Mouse (Mus musculus) intestine, embryonic 15.5 days (tissue): ENCODE measurements at regions not wholly inside any gene's neighbourhood (a gene's known extent, or its start where the extent isn't known, plus 50 kb on each side); places are given as distances from the start of the nearest gene placed in this dataset.

Experiments
- ATAC-seq: fragments of 200-750 bp; cut with Nextera tagmentation; 2 replicates; pipeline ENCODE4 v1.8.0; 2017; ENCODE audit warnings: moderate TSS enrichment, moderate library complexity
- H3K27ac ChIP-seq: fragments of 300-500 bp; sonication (generic); 2 replicates; pipeline ENCODE4 v1.5.1; 2015; ENCODE audit warnings: mild to moderate bottlenecking, inconsistent platforms
- H3K27me3 ChIP-seq: fragments of 300-500 bp; sonication (generic); replicated peaks from 2 replicates; pipeline ENCODE4 v1.6.1; 2015; ENCODE audit warnings: inconsistent platforms
- H3K36me3 ChIP-seq: fragments of 300-500 bp; sonication (generic); 2 replicates; pipeline ENCODE4 v1.6.1; 2015; ENCODE audit warnings: inconsistent platforms
- H3K4me1 ChIP-seq: fragments of 300-500 bp; sonication (generic); replicated peaks from 2 replicates; pipeline ENCODE4 v1.6.1; 2015; ENCODE audit warnings: inconsistent platforms
- H3K4me2 ChIP-seq: fragments of 300-500 bp; sonication (generic); replicated peaks from 2 replicates; pipeline ENCODE4 v1.6.1; 2015; ENCODE audit warnings: mild to moderate bottlenecking, inconsistent platforms
- H3K4me3 ChIP-seq: fragments of 300-500 bp; sonication (generic); replicated peaks from 2 replicates; pipeline ENCODE4 v1.5.1; 2015; ENCODE audit warnings: inconsistent platforms
- H3K9ac ChIP-seq: fragments of 300-500 bp; sonication (generic); 2 replicates; pipeline ENCODE4 v1.6.1; 2015; ENCODE audit warnings: inconsistent platforms
- H3K9me3 ChIP-seq: fragments of 300-500 bp; sonication (generic); 2 replicates; pipeline ENCODE4 v1.6.1; 2016; ENCODE audit warnings: inconsistent platforms
- WGBS: fragments of 180-500 bp; shearing (Covaris S2); methylation state at CpG from one replicate; pipeline ENCODE4 v1.1.7; 2015; 5-methylcytosine and 5-hydroxymethylcytosine counted together

GRCm38 (mm10) chr16:78247189-78247588, 54.1 kb upstream of the Cxadr start:
- WGBS: 78% methylated on average over 3 of the region's 3 CpGs
- no peak for ATAC-seq
- no peaks in the 10 kb centered on the region for H3K9me3 ChIP-seq

GRCm38 (mm10) chr16:78242678-78243077, 58.6 kb upstream of the Cxadr start:
- 35% methylated on average over 3 of the region's 3 CpGs for WGBS
- no peak overlapping the region for H3K4me2 ChIP-seq

More at GRCm38 (mm10) chr16:78247189-78247588, 54.1 kb upstream of the Cxadr start:
- Histone ChIP-seq H3K27ac (no peak overlapping the region), H3K9ac (no peak overlapping the region), H3K4me3 (no peak overlapping the region), H3K27me3 (no peaks in the 10 kb centered on the region), H3K4me1 (no peaks in the 10 kb centered on the region; the same call in 1 of the 2 replicates), H3K4me2 (no peak overlapping the region), H3K36me3 (no peaks in the 10 kb centered on the region)

GRCm38 (mm10) chr16:78240152-78240551, 61.1 kb upstream of the Cxadr start:
- ATAC-seq: peak; percentile 52
- 74% methylated on average over 4 of the region's 4 CpGs for WGBS
- no peak overlapping the region for H3K4me2 ChIP-seq
- H3K27me3 ChIP-seq: no peaks in the 10 kb centered on the region
- H3K4me3 ChIP-seq: no peak overlapping the region
- peaks cover 3% of the 10 kb centered on the region for H3K4me1 ChIP-seq
- H3K9ac ChIP-seq: no peak overlapping the region
- no peaks in the 10 kb centered on the region for H3K36me3 ChIP-seq
- H3K9me3 ChIP-seq: no peaks in the 10 kb centered on the region
- H3K27ac ChIP-seq: no peak overlapping the region

More at GRCm38 (mm10) chr16:78242678-78243077, 58.6 kb upstream of the Cxadr start:
- Histone ChIP-seq H3K36me3 (no peaks in the 10 kb centered on the region), H3K4me3 (no peak overlapping the region), H3K9me3 (no peaks in the 10 kb centered on the region), H3K4me1 (peaks cover 3% of the 10 kb centered on the region), H3K9ac (no peak overlapping the region), H3K27me3 (no peaks in the 10 kb centered on the region), H3K27ac (no peak overlapping the region)
- no peak for ATAC-seq

DNA sequence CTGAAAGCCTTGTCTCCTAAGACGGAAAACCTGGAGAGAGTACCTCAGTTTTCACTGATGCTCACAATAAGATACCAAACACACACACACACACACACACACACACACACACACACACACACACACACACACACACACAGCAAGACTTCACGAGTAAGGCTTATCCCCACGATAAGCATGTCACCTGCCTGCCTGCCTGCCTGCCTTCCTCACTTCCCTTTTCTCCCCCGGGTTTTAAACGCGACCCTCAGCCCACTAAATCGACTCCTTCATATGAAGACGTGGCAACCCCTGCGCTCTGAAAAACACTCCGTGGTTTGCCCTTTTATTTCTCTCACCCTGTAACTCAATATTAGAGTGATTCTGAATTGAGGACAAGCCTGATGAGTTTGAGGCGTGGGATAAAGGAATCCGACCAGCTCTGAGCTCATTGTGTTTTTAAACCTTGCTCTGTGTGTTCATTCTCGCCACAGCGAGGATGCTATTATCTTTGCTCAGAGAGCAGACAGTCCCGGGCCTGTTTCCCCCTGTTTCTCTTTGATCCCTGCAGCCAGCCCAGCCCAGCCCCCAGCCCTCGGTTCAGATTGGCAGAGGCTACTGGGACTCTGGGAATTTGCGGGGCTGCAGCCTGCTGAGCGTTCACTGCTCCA, 63.1 kb upstream of the Cxadr start:
- H3K4me1 ChIP-seq: peaks cover 3% of the 10 kb centered on the region
- no peaks in the 10 kb centered on the region for H3K9me3 ChIP-seq
- 2% methylated on average over 18 of the region's 18 CpGs for WGBS
- no peaks in the 10 kb centered on the region for H3K36me3 ChIP-seq
- no peaks in the 10 kb centered on the region for H3K27me3 ChIP-seq
- H3K4me2 ChIP-seq: peak overlapping the region; percentile 75
- 0 out of 2 replicates have a peak overlapping the region, but pooled peaks have one; percentile 15 for H3K9ac ChIP-seq
- no peak overlapping the region for H3K27ac ChIP-seq
- peak overlapping the region; percentile 38 for H3K4me3 ChIP-seq
- ATAC-seq: peak; percentile 22; the same call in 1 of the 2 replicates

DNA sequence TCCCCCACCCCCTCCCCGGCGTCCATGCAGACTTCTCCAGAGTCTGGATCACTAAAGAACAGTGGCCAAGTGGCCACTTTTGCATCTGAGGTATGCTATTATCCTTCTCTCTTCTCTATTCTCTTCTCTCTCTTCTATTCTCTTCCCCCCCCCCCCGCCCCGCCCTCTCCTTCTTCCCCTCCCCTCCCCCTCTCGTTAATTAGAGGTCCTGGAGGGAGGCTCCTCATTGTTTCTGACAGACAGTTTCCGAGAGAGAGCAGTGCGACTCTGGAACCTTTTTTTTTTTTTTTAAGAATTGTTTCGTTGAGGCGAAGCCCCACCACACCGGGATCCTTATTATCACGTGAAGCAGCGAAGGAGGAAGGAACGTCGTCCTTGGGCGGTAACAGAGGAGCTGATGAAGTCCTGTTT, 63.6 kb upstream of the Cxadr start:
- no peak overlapping the region for H3K9ac ChIP-seq
- peak overlapping the region; percentile 38 for H3K4me3 ChIP-seq
- 0 out of 2 replicates have a peak, but pooled peaks have one; percentile 24 for ATAC-seq
- WGBS: under 1% methylated on average over 13 of the region's 15 CpGs
- peak overlapping the region; percentile 75 for H3K4me2 ChIP-seq
- H3K4me1 ChIP-seq: peaks cover 3% of the 10 kb centered on the region
- H3K9me3 ChIP-seq: no peaks in the 10 kb centered on the region
- H3K27ac ChIP-seq: no peak overlapping the region
- no peaks in the 10 kb centered on the region for H3K27me3 ChIP-seq
- H3K36me3 ChIP-seq: no peaks in the 10 kb centered on the region

DNA sequence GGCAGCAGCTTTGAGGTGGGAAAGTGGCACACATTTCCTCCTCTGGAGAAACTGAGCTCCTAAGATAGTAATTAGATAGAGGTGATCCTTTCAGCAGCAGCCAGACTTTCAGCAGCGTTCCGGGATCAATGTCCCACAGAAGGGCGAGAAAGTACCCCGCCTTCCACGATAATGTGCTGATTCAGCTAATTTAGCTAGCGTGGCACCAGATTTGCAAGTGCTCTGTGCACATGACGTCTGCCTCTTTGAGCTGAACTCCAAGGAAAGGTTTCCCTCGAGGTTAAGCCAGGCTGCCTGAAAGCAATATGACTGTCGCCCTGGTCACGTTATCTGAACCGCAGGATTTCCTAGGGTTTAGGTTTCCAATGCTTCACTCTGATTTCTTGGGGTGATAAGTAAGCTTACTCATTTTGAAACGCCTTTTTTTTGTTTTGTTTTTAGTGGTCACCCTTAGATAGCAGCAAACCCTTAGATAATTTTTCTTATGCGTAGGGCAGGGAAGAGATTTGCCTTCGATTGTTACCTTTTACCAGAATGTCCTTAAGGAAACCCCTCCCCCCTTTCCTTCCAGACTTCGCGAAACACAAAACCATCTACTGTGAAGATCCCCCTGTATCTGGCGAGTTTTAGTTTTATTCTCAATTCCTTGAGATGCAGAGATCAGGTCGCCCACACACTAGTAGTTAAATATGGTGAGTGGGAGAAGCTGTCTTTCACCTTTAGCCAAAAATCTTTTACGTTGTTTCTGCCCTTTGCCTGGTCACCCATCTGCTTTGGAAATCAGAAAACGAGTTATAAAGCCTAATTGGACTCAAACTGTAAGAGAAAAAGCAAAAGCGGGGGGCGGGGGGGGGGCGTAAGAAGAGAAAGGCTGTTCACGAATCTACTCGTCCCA, 64.3 kb upstream of the Cxadr start:
- H3K27ac ChIP-seq: no peak overlapping the region; the same call in 1 of the 2 replicates
- no peak overlapping the region for H3K9ac ChIP-seq
- peak overlapping the region; percentile 38 for H3K4me3 ChIP-seq
- no peaks in the 10 kb centered on the region for H3K27me3 ChIP-seq
- 6% methylated on average over 25 of the region's 25 CpGs for WGBS
- ATAC-seq: peak; percentile 63
- peak overlapping the region; percentile 75 for H3K4me2 ChIP-seq
- peaks cover 3% of the 10 kb centered on the region for H3K4me1 ChIP-seq
- no peaks in the 10 kb centered on the region for H3K36me3 ChIP-seq
- no peaks in the 10 kb centered on the region for H3K9me3 ChIP-seq

DNA sequence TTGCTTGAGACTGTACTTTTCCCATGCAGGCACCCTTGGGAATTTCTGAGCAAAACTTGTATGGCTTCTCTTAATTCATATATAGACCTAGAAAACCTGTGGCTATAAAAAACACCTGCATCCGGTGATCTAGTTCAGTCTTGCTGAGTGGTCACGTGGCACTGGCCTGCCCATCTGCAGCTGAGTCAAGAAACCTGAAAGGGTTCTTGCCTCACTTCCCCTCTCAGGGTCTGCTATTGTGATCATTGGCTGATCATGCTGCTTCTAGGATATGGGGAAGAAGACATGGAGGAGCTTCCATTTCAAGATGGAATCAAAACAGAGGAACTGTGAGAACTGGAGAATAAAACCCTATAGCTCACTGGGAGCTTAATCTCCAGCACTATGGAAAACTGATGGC, 69.1 kb upstream of the Cxadr start:
- Histone ChIP-seq H3K4me1 (no peaks in the 10 kb centered on the region; the same call in 1 of the 2 replicates), H3K27ac (no peak overlapping the region), H3K36me3 (no peaks in the 10 kb centered on the region), H3K9ac (no peak overlapping the region), H3K4me3 (no peak overlapping the region), H3K9me3 (no peaks in the 10 kb centered on the region), H3K4me2 (no peak overlapping the region), H3K27me3 (no peaks in the 10 kb centered on the region)
- WGBS: 89% methylated on average over 2 of the region's 2 CpGs
- ATAC-seq: no peak

- Histone ChIP-seq H3K4me3 (no peak overlapping the region), H3K4me2 (no peak overlapping the region), H3K36me3 (no peaks in the 10 kb centered on the region), H3K27me3 (no peaks in the 10 kb centered on the region), H3K4me1 (no peaks in the 10 kb centered on the region), H3K9me3 (no peaks in the 10 kb centered on the region), H3K9ac (no peak overlapping the region), H3K27ac (no peak overlapping the region)
- no peak for ATAC-seq
- 75% methylated on average over 4 of the region's 4 CpGs for WGBS
These were observed 72.3 kb upstream of the Cxadr start for GRCm38 (mm10) chr16:78229013-78229412.

DNA sequence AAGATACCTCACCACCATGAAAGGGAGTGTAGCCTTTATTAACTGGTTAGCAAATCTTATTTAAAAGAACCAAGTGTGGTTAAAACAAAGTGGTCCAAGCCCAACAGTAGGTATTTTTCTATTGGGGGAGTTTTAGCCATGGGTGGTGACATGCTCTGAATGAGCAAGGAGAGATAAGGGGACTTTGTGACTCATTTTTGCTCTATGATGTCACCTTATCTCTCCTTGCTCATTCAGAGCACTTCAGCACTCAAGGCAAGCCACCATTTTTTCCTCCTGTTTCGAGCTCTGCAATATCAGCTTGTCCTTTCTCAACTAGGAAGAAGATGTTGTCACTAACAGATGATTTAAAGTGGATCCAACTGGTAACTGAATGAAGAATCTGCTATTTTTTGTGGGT, 78.9 kb upstream of the Cxadr start:
- 73% methylated on average over 1 of the region's 1 CpGs for WGBS
- H3K27me3 ChIP-seq: no peaks in the 10 kb centered on the region
- no peak for ATAC-seq

DNA sequence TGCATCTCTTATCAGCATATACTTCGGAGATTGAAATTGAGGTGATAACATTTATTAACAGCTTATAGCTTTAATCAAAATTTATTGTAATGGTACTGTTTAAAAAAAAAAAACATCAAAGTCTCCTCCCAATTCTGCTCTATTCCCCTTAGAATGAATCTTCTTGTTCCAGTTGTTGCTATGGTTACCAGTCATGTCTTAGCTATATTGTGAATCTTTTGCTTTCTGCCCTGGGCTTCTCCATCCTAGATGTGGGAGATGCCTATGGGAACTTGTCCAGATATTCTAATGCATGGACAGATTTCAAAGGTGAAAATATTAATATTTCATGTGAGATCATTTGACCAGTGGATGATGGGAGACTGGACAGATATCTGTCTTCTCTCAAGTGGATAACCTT, 79.5 kb upstream of the Cxadr start:
- no peak for ATAC-seq
- Histone ChIP-seq H3K4me3 (no peak overlapping the region), H3K9me3 (no peaks in the 10 kb centered on the region), H3K36me3 (no peaks in the 10 kb centered on the region), H3K4me2 (no peak overlapping the region), H3K9ac (no peak overlapping the region), H3K27me3 (no peaks in the 10 kb centered on the region), H3K4me1 (no peaks in the 10 kb centered on the region), H3K27ac (no peak overlapping the region)
- 92% methylated on average over 1 of the region's 1 CpGs for WGBS

More for the DNA sequence above, 78.9 kb upstream of the Cxadr start:
- no peak overlapping the region for H3K4me3 ChIP-seq
- H3K4me1 ChIP-seq: no peaks in the 10 kb centered on the region
- H3K9ac ChIP-seq: no peak overlapping the region
- H3K4me2 ChIP-seq: no peak overlapping the region
- no peak overlapping the region for H3K27ac ChIP-seq
- H3K36me3 ChIP-seq: no peaks in the 10 kb centered on the region
- no peaks in the 10 kb centered on the region for H3K9me3 ChIP-seq

DNA sequence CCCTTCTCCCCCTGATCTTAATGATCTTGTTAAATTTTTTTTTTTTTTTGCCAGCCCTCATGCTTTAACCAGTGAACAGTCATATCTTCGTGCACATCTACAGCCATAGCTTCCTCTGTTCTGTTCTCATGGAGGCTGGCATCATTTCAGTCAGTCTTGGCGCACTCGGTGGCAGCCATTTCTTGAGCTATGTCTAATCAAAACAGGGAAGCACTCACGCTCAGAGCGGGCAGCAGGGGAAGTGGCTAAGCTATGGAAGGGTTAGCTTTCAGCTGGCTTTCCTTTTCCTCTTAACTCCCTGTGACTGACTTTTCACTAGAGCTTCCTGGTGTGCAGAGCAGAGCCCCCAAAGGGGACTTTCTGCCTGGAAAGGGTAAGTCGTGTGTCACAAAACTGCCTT, 83.7 kb upstream of the Cxadr start:
- Histone ChIP-seq H3K4me3 (no peak overlapping the region), H3K36me3 (no peaks in the 10 kb centered on the region), H3K4me1 (no peaks in the 10 kb centered on the region), H3K27ac (no peak overlapping the region), H3K9ac (no peak overlapping the region), H3K27me3 (no peaks in the 10 kb centered on the region), H3K4me2 (no peak overlapping the region), H3K9me3 (no peaks in the 10 kb centered on the region)
- WGBS: 56% methylated on average over 6 of the region's 6 CpGs
- ATAC-seq: peak; percentile 22; the same call in 1 of the 2 replicates

DNA sequence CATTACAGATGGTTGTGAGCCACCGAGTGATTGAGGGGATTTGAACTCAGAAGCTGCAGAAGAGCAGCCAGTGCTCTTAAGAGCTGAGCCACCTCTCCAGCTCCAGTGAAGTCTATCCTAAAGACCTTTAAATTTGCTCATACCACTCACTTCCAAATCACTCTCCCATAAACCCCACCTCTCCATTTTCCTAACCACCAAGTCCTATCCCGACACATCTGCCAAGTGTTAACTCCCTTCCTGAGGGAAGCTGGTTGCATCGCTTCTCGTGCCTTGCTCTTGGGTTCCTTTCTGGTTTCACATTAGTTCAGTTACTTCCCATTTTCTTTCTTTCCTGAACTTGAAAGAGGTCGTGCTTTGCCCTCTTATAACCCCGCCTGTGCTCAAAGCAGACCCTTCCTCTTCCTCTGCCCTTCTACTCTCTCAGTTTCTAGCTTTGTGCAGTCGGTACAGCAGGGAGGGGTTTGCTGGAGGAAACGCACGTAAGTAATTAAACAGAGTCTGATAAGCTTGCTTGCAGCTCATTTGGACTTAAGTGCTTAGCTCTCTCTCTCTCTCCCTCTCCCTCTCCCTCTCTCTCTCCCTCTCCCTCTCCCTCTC, 84.4 kb upstream of the Cxadr start:
- H3K27me3 ChIP-seq: no peaks in the 10 kb centered on the region
- H3K27ac ChIP-seq: no peak overlapping the region
- H3K9me3 ChIP-seq: no peaks in the 10 kb centered on the region
- no peaks in the 10 kb centered on the region for H3K36me3 ChIP-seq
- H3K9ac ChIP-seq: no peak overlapping the region
- H3K4me3 ChIP-seq: no peak overlapping the region
- WGBS: 42% methylated on average over 9 of the region's 9 CpGs
- peak overlapping the region; percentile 40 for H3K4me2 ChIP-seq
- no peaks in the 10 kb centered on the region for H3K4me1 ChIP-seq
- ATAC-seq: peak; percentile 88
